Mouse (Mus musculus) naive thymus-derived CD4-positive, alpha-beta T cell, adult 2 months (primary cell): ENCODE results near the gene Efnb1.
"Not testable (repeated sequence)": the region's sequence is repeated elsewhere in the genome, so short reads cannot be mapped to it uniquely, and the experiment has no call there.

ENCODE experiments used
- DNase-seq: peaks from one replicate; pipeline ENCODE4 v3.0.0-alpha.2; 2011; ENCODE audit warnings: low read depth

Efnb1 gene

DNA sequence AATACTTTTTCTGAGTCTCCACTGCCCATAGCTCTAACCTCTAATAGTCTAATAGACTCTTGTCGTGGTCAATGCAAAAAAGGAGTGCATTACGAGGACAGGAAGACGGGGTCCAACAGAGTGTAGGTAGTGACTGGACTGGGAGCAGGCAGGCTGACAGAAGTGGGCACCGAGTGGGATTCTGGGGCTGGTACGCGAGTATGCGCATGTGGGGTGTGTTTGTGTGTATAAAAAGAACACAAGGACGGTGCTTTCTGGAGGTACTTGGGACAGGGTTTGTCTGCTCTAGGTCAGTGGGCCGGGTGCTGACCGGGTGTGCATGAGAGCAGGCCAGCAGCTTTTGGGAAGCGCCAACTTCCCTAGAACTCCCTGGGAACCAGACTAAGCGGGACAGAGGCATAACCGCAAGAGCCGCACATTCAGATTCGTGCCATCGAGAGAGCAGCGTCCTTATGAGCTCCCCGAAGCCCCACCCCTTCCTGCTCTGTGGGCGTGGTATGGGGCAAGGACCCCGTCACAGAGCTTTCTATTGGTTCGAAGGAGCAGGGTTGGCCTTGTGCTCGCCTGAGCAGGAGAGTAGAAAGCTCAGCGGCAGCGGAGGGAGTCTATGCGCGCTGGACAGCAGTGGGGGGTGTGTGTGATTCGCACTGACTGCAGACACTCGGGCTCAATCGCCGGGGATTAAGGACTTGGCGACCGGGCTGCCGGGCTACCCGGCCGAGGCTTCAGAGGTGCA lies at the start of gene Efnb1:
Gene Efnb1 (plus strand): TSS at position 608 of the 736 bp plus-strand sequence.
- peak; percentile 89 for DNase-seq

DNA sequence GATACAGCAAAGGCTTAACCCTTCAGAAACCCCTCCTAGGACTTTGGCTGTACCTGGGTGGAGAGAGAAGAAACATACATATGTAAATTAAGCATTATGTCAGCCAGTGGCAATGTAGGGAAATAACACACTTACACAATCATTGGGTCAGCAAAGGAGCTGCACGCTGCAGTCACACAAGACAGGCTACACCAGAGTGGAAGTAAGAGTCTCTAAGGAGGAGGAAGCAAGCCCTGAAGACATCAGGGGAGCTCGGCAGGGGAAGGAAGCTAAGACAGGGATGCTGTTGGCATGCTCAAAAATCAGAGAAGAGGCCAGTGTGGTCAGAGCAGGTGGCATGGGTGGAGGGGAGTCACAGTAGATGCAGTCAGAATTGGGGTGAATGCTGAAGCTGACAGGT lies 43.2 kb upstream of the Efnb1 start:
- no peak for DNase-seq

DNA sequence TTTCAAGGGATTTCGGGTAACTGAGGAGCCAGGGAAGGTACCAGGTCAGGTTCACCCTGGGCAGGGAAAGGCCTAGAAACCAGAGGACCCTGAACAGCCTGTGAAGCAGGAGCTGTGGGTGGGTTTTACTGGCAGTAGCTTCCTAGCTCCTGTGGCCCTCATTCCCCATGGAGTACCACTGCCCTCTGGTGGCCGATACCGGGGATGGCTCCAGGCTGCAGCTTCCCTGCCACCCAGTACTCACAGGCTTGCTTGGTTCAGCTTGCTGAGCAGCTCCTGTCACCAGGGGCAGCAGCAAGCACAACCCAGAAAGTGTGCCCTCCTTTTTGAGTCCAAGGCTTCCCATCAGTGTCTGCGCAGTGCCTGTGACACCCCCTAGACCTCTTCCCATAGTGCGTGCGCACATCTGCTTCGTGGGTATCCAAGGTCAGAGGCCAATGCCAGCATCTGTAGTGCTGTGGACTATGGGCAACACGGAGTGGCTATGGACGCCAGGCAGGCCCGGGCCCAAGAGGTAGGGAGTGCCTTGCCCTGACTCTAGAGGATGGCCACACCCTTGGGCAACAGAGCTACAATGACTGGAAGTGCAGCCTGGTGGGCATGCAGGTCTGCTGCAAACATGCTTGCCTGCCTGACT lies 24.7 kb upstream of the Efnb1 start:
- DNase-seq = not testable (repeated sequence)

DNA sequence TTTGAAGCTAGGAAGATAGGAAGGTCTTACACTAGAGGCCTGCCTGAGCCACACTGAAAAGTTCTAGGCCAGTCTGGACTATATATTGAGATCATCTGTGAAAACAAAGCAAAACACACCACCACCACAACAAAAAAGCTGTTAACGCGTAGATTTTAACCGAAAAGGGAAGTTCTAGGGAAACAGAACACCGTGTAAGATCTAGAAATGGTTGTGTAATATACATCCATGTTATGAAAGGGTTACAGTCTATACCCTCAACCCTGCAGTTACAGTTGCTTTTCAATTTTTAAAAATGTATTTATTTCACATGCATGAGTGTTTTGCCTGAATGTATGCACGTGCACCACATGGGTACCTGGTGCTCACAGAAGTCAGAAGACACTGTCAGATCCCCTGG lies 16.4 kb upstream of the Efnb1 start:
- DNase-seq = no peak

DNA sequence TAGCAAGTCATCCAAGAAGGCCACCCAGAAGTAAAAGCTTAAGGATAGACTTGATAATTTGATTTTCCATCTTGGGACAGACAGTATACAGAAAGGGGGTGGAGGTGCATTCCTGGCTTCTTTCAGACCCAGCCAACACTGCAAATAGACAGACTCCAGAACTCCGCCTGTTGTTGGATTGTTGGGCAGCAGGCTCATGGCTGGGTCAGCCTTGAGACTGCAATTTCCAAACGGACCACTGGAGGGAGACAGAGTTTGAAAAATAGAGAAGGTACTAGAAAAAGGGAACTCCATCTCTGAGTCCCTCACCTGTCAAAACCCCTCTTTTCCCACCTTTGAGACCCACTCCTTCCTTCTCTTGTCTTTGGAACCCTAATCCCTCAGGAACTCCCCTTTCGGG lies 5.9 kb upstream of the Efnb1 start:
- DNase-seq = peak; percentile 70

DNA sequence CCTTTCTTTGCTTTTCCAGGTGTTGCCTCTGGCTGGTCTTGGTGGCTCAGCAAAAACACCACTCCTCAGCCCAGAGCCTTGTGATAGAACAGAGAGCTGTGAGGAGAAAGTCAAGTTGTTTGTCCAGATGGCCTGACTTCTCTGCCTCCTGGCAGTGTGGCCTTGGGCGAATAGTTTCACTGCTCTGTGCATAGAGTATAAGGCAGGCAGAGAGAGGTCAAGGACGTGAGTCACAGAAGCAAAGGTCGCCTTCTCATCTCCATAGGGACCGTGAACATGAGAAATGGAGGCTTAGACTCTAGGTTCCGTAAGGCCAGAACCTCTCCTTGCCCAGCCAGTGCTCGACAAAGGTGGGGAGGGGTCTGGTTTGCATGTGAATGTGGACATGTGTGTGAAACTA lies 3.4 kb upstream of the Efnb1 start:
- DNase-seq = no peak

DNA sequence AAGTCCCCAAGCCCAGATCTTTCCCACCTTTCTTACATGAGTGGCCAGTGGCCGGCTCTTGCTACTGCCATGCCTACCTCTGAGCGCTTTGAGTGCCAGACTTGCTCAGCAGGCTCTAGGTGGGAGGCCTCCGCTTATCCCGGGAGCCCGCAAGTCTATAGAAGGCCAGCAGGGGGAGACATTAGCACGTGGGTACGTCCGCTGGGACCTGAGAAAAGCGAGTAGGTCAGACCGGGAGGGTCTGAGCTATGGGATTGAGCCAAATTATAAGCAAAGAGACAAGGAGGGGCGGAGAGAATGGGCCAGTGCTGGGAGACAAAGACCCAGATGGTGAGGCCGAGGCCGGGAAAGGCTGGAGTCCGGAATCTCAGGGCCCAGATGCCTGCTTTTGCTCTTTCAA lies 1.0 kb upstream of the Efnb1 start:
- DNase-seq = peak; percentile 83

DNA sequence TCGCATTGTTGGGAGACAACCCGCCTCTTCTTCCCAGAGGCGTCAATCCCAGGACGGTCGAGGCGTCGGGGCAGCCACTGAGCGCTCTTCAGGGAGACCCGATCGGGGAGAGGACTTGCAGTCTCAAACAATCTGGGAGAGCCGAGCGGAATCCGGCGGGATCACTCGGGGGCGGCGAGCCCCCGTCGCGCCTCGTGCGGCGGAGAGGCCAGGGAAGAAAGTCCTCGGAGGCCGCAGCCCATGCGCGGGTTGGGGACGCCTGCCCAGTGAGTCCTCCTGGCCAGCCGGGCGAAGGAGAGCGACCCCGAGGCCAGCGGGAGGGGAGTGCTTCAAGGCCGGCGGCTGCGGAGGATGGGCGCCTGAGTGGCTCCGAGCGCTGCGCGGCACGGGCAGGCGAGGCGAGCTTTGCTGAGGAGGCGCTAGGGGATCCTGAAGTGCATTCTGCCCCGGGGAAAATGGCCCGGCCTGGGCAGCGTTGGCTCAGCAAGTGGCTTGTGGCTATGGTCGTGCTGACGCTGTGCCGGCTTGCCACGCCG lies 569 bp downstream of the Efnb1 start:
- DNase-seq = peak; percentile 29

DNA sequence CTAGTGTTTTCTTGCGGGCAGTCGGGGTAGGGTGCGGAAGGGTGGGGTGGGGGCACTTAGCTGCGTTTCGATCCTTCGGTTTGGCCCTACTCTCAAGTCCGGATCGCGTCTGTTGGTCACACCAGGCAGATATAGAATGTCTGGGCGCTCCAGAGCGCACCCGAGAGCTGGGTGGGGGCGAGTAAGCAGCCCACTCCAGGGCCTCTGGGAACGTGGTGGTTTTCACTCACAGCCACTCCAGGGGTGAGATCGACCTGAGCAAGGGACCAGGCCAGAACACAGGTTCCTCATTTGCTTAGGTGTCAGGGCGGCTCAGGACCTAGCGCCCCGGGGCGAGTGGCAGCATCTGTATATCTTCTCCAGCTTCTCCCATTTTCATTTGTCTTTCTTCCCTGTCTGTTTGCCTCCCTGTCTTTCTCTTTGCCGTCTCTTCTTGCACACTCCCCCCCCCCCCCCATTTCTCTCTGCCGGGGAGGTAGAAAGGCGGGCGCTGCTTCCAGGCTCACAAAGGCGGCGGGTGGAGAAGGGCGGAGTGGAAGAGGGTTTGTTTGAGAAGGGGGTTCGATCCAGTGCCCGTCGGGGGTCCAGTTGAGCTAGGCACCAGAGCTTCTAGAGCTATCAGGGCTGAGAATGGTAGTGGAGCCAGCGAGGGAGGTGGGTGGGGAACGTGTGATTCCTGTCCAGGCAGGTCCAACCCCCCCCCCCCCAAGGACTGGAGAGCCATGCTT lies 1.4 kb downstream of the Efnb1 start:
- peak; percentile 21 for DNase-seq

DNA sequence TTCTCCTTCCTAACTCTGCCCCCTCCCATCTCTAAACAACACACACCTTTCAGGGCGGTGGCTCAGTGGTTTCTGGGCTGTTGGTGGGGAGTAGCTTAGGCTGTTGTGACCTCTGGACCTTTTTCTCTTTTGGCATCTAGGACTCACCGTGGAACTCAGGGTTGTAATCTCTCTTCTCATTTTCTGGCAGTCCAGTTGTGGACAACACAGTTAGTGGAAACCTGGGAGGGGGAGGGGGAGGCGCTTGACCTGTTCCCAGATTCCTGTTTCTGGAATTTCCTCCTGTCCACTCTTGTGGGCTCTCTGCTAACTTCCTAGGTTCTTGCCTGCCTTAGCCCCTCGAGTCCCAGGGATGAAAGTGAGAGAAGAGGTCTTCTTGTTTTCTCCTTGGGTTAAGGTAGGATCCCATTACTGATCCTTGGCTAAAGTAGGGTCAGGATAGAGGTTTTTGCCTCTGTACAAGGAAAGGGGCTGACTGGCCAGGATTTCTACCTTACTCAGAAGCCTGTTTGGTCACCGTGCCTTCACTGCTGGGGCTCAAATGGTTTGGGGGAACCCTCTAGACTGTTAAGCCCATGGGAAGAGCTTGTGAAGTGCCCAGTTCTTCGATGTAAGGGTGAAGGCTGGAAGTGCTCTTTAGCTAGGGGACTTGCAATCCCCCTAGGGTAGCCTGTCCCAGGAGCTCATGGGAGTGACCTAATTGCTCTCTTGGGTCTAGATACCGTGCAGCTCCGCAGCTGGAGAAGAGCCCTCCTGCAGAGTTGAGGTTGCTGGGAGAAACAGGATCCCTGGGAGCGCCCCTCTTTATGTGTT lies 2.2 kb downstream of the Efnb1 start:
- no peak for DNase-seq

DNA sequence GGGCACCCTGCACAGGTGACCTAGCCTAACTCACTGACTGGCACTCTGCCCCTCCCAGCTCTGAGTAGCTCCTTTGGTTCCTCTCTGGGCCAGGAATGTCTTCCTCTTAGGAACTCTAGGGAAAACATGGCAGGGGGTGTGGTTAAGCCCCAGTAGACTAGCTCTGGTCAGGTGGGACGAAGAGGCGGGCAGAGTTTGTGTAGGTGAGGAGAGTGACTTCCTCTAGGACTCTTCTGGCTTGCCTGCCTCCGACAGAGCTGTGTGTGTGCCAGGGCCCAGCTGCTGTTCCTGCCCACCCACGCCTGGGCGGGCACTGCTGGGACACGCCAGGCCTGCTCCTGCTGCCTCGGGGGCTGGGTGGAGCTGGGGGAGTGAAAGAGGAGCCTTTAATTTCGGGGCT lies 5.1 kb downstream of the Efnb1 start:
- no peak for DNase-seq

DNA sequence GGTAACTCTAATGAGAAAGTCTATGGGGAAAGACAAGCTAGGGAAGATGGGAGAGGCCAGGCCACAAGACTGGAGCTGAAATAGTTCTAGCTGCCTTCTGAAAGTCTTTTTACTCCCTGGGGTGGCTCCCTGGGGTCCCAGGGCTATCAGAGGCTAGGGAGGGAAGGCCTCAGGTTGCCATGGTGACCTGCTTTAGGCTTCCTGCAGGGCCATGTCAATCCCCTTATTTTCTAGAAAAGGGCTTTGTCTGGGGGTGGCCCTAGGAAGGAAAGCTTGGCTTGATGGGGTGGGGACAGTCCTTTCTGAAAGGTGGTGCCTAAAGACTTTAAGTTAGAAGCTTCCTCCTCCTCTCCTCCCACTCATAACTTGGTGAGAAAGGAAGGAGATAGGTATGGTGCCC lies 6.0 kb downstream of the Efnb1 start:
- no peak for DNase-seq

DNA sequence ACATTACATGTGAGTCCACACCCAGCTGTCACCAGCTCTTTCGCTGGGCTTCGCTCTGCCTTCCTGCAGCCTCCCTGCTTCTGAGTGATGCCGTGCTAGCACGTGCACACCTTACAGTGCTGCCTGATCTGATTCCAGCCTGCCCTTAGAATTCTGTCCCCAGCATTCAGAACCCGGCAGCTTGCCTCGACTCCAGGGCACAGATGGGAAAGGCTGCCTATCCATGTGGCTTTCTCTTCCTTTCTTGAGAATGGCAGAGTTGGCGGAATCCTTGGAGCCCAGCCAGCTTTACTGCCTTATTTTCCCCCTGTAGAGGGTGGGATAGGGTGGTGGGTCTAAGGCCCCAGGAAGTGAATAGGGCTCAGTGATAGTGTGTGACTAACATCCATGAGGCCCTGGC lies 9.6 kb downstream of the Efnb1 start:
- no peak for DNase-seq

DNA sequence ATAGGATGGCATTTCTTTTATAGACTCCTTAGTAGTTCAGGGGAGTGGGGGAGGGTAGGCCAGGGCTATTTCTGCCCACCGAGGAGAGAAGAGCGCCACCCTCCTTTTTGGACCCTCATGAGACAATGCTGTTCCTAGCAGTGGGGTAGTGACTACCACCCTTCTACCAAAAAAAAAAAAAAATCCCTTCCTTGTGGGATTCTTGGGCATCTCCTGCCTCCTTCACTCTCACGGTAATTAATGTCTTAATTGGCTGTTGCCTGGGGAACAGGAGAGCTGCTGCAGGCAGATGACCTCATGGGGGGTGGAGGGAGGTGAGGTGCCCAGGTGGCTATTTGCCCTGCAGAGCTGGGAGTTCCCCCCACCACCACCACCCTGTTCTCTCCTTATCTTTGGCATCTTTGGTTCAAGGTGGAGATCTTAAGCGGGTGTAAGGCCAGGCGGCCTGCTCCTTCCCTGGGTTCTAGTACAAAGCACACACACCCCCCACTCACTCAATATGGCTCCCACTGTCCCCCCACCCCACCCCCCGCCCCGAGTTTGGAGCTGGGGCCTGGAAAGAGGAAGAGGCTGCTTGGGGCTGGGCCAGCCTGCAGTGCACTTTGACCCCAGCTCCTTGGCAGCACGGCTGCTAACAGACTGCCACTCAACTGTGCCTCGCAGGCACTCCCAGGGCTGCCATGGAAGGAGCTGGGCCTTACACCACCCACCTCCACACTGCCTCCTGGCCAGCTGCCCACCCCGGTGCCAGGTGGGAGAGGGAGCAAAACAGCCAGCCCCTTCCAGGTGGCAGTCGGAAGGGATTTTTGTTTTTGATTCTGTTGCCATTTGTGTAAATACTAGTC lies 12.4 kb downstream of the Efnb1 start:
- no peak for DNase-seq

DNA sequence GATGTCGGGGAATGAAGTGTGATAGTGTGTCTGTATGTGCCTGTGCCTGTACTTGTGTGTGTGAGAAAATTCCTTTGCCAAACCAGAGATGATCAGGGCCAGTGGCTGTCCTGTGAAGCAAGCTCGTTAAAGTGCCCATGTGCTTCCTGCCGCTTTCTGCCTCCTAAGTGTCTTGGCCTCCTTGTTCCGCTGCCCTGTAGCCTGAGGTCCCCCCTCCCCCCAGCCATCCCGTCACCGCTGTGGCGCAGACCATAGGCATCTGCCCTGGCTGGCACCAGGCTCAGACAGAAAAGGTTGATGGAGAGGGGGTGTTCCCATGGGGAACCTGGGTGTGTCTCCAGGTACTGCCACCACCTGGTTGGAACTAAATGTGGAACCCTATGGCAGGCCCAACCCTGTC lies 13.1 kb downstream of the Efnb1 start:
- DNase-seq = no peak

DNA sequence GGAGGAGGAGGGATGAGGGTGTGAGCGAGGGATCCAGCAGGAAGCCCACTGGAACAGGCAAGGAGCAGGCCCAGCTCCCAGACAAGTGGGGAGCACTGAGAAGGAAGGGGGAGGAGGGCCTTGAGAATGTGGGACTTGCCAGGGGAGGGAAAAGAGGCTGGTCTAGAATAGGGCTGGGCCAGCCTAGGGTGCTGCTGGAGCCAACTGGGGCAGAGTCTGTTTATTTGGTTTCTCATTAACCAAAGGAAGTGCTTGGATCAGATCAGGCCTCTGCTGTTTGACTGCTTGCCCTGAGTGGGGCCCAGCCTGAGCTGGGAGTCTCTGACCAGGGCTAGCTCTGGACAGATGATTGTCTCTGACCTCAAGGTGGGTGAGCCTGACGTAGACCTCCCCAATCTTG lies 14.0 kb downstream of the Efnb1 start:
- no peak for DNase-seq

DNA sequence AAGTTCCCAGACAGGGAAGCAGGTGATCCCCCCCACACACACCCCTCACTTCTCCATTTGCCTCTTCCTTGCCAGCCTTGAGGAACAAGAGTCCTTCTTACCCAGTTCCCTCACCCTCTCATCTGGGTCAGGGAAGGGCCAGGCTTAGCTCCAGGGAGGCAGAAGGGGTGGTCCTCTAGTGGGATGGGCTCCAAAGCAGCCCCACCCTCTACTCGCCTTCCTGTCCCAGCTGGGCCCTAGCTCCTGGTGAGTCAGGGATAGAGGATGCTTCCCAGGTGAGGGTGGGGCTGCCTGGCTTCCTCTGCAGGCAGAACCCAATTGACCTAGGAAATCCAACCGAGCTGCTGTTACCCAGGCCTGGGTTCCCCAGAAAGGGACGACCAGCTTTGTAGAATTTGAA lies 14.8 kb downstream of the Efnb1 start:
- no peak for DNase-seq

DNA sequence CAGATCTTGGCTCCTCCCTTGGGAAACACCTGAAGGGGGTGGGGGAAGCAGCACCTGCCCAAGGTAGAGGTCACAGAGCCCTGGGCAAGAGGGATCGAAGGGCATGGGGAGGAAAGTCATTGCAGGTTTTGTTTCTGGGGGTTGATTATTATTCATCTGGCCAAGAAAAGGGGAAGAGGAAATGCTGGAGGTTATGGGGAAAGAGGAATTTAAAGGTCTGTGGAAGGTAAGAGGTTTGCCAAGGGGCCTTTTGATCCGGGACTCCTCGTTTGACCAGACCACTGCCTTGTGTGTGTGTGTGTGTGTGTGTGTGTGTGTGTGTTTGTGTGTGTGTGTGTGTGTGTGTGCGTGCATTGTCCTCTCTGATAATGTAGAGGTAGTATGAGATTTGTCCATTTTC lies 15.5 kb downstream of the Efnb1 start:
- no peak for DNase-seq

DNA sequence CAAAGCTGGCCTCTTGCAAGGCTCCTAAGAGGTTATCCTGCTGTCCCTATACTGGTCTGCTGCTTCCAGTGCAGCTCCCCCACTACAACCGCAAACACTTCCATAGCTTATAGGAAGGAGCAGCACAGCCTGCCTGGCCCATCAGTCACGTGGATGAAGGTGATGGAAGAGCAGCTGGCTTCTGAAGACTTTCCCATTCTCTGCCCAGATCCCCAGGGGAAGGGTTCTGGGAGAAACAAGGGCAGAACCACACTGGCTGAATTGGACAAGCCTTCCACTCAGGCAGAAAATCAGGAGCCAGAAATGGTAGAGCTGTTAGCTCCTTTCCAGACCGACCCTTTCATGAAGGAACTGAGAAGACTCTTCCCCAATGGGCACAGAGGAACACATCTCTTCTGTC lies 16.2 kb downstream of the Efnb1 start:
- no peak for DNase-seq

DNA sequence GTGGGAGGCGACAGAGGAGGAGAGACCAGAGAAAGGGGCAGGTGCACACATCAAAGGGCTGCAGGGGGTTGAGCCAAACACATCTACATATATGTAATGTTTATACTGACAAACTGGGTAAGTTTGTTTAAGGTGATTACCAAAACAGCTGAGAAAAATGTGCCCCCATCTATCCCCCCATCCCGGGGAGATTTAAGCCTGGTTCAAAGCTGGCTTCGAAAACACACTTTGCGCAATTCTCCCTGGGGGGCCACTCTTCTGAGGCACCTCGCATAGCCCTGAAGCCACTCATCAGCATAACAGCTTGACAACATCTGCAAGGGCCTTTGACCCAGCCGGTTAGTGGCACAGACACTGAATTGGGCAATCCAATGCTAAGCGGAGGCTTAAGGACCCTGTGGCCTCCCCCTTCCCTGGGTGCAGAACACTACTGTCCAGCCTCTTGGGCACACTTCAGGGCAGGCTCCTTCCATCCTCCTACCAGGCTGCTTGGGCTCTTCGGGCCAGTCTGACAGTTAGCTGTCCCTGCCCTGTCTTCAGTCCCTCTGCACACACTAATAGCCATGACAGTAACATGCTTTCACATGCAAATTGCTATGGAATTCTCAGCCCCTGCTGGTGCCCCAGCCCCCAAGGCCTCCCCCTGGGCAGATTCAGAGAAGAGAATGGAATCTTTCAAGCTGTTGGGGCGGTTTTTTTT lies 16.8 kb downstream of the Efnb1 start:
- DNase-seq = no peak

DNA sequence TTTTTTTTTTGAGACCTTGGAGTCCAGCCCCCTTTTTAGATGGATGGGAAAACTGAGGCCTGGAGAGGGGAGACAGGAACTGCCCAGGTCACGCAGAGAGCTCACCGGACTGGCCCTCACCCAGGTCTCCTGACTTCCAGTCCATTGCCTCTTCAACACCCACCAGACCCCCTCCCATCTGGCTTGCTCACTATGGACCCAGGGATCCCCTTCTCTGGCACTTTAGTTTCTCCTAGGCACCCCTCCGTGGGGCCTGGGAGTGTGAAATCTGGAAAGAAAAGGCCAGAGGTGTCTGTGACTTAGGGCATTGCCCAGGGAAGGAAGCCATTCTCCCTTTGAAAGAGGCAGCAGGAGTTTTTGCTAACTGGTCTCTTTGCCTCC lies 17.3 kb downstream of the Efnb1 start:
- no peak for DNase-seq
